Mouse (Mus musculus) megakaryocyte, embryonic 14.5 days (primary cell): ENCODE measurements around the gene Lmo7.

Source experiments
- FLI1 ChIP-seq: IDR thresholded peaks from 2 replicates; pipeline ENCODE4 v1.6.1; 2012; ENCODE audit warnings: low read length, inconsistent platforms, mixed read lengths
- GATA1 ChIP-seq: IDR thresholded peaks from 3 replicates; pipeline ENCODE4 v1.6.1; 2012; ENCODE audit warnings: mixed read lengths, low read length, inconsistent platforms, borderline replicate concordance

GRCm38 (mm10) chr14:101750910-101751309 is 21.2 kb downstream of the Lmo7 start:
- TF ChIP-seq GATA1 = no peak
- no peak for TF ChIP-seq FLI1
